In the genomic region with DNA sequence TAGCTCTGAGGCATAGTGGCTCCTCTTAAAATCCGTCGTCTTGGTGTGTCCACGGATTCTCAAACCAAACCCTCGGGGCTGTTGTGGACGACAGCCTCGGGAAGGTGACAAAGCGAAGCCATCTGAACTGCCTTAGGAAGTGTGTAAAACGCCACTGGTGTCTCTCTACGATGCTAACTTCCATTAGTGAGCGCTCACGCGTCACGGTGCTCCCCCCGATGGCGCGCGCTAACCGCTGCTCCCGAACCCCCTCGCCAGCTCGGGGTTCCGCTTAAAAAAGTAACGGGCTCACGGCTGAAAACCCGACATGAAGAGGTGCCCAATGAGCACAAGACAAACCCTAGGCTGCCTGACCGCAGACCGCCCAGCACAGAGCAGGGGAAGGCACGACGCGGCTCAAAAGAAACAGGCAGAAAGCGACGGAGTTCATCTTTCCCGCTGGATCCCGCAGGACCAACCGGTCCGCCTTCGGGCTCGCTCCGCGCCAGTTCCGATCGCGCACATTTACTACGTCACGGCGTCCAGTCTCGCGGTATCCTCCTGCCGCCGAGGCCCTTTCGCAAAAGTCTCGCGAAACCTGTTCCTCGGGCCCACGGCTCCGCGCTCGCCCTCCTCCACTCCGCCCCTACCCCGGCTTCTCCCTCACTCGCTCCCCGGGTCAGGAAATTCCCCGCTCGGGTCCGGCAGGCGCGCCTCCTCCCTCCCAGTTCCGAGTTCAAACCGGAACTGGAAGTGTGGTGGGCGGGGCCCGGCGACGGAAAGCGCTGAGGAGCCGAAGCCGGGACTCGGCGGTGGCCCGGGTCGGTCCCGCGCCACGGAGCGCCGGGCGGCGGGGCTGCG, we compare ENCODE assay signal across 7 mouse cellular contexts. TPM values are rescaled to one million over a fixed set of nuclear protein-coding genes. Genes with fewer than 3 reads are reported as not detected.
DNase-seq lines count a peak whose midpoint lies in the region; ATAC-seq and TF ChIP-seq lines count a peak whose summit lies in the region.

Gene Map3k7, plus strand, starts transcription at position 744 of the 840 bp plus-strand sequence.

- ATAC-seq in intestine, postnatal 0 days = peak; percentile 98
- ATAC-seq in midbrain, embryonic 12.5 days (ENCODE audit: low FRiP score, low read depth) = peak; percentile 96

- H3K4me2 ChIP-seq in intestine, postnatal 0 days (replicated peaks; ENCODE audit: low read depth) = peak within 1 kb of the TSS; percentile 88
- H3K4me2 ChIP-seq in midbrain, embryonic 12.5 days (replicated peaks) = peak within 1 kb of the TSS; percentile 79

- under 1% methylated on average over 88 of the region's 88 CpGs for WGBS in embryonic facial prominence, embryonic 10.5 days
- under 1% methylated on average over 88 of the region's 88 CpGs for WGBS in intestine, postnatal 0 days
- WGBS in midbrain, embryonic 12.5 days = under 1% methylated on average over 88 of the region's 88 CpGs
- WGBS in small intestine, adult 2 months = under 1% methylated on average over 88 of the region's 88 CpGs

- intact Hi-C loops in left cerebral cortex, postnatal 4 days (cut with DNase I) = no loop called here

- no peaks in the 10 kb centered on the region for H3K9me3 ChIP-seq in embryonic facial prominence, embryonic 10.5 days
- H3K9me3 ChIP-seq in intestine, postnatal 0 days (ENCODE audit: control insufficient read depth) = no peaks in the 10 kb centered on the region
- H3K9me3 ChIP-seq in midbrain, embryonic 12.5 days = no peaks in the 10 kb centered on the region

- peaks cover 23% of the 10 kb centered on the region for H3K4me1 ChIP-seq in embryonic facial prominence, embryonic 10.5 days
- H3K4me1 ChIP-seq in intestine, postnatal 0 days (replicated peaks; ENCODE audit: control insufficient read depth, insufficient read depth, low read length) = peaks cover 7% of the 10 kb centered on the region; the same call in 1 of the 2 replicates
- H3K4me1 ChIP-seq in midbrain, embryonic 12.5 days = peaks cover 21% of the 10 kb centered on the region
- 0 out of 2 replicates have a peak, but pooled peaks cover 2% of the 10 kb centered on the region for H3K4me1 ChIP-seq in small intestine, adult 2 months (ENCODE audit: control insufficient read depth, insufficient read depth, insufficient read length, low read length)

- H3K27ac ChIP-seq in embryonic facial prominence, embryonic 10.5 days (replicated peaks) = peak within 1 kb of the TSS; percentile 98
- H3K27ac ChIP-seq in intestine, postnatal 0 days (ENCODE audit: low read depth, low read length) = peak within 1 kb of the TSS; percentile 97
- peak within 1 kb of the TSS; percentile 97 for H3K27ac ChIP-seq in midbrain, embryonic 12.5 days (replicated peaks)
- peak within 1 kb of the TSS; percentile 97 for H3K27ac ChIP-seq in small intestine, adult 2 months (ENCODE audit: insufficient read depth, low read depth, low read length)

- no peaks in the 10 kb centered on the region for H3K36me3 ChIP-seq in embryonic facial prominence, embryonic 10.5 days (replicated peaks)
- H3K36me3 ChIP-seq in intestine, postnatal 0 days (ENCODE audit: control insufficient read depth, insufficient read depth) = no peaks in the 10 kb centered on the region
- no peaks in the 10 kb centered on the region for H3K36me3 ChIP-seq in midbrain, embryonic 12.5 days
- no peaks in the 10 kb centered on the region for H3K36me3 ChIP-seq in small intestine, adult 2 months (ENCODE audit: control insufficient read depth, insufficient read depth, low read length)

- H3K9ac ChIP-seq in intestine, postnatal 0 days (ENCODE audit: low read depth, low read length) = peak within 1 kb of the TSS; percentile 92
- H3K9ac ChIP-seq in midbrain, embryonic 12.5 days (replicated peaks) = peak within 1 kb of the TSS; percentile 87

- H3K4me3 ChIP-seq in embryonic facial prominence, embryonic 10.5 days = peak within 1 kb of the TSS; percentile 88
- H3K4me3 ChIP-seq in intestine, postnatal 0 days (ENCODE audit: low read depth, low read length) = peak within 1 kb of the TSS; percentile 88
- peak within 1 kb of the TSS; percentile 83 for H3K4me3 ChIP-seq in midbrain, embryonic 12.5 days
- H3K4me3 ChIP-seq in small intestine, adult 2 months (ENCODE audit: low read depth, low read length) = peak within 1 kb of the TSS; percentile 81

- peak; percentile 98 for DNase-seq in adrenal gland, postnatal 10 days
- peak; percentile 96 for DNase-seq in embryonic facial prominence, embryonic 10.5 days (ENCODE audit: low spot score)
- DNase-seq in gonadal fat pad, adult 2 months (ENCODE audit: low read depth) = peak; percentile 49
- peak; percentile 96 for DNase-seq in left cerebral cortex, postnatal 4 days

- no peak; the same call in none of the 2 replicates for TF ChIP-seq POLR2A in small intestine, adult 2 months (IDR thresholded peaks at IDR 0.05; ENCODE audit: low read depth, low read length)

- no peak for TF ChIP-seq CTCF in intestine, postnatal 0 days (IDR thresholded peaks at IDR 0.05; ENCODE audit: low read depth)
- TF ChIP-seq CTCF in small intestine, adult 2 months (IDR thresholded peaks at IDR 0.05; ENCODE audit: extremely low read depth, insufficient read length, insufficient replicate concordance, low read depth, low read length) = no peak

- H3K27me3 ChIP-seq in embryonic facial prominence, embryonic 10.5 days (replicated peaks; ENCODE audit: low read depth, poor library complexity, severe bottlenecking) = no peaks in the 10 kb centered on the region
- H3K27me3 ChIP-seq in intestine, postnatal 0 days (replicated peaks; ENCODE audit: control insufficient read depth, insufficient read depth, low read length) = no peaks in the 10 kb centered on the region
- no peaks in the 10 kb centered on the region for H3K27me3 ChIP-seq in midbrain, embryonic 12.5 days
- H3K27me3 ChIP-seq in small intestine, adult 2 months (ENCODE audit: control insufficient read depth, insufficient read depth, low read length) = no peaks in the 10 kb centered on the region

RNA-seq across cellular contexts. Expression of gene Map3k7, which starts in this region (rescaled TPM):
- 10 to 100 TPM; 36.6 to 43.3 TPM for total RNA-seq in adrenal gland, postnatal 10 days (2021)
- polyA plus RNA-seq in embryonic facial prominence, embryonic 10.5 days (2016; fragmentation: Nextera tagmentation; extraction: Ambion mirVana) = 44.3 and 48.8 TPM in 2 replicates
- polyA plus RNA-seq in gonadal fat pad, adult 2 months (2012; rRNA removed) = 35.8 and 37.1 TPM in 2 replicates
- polyA plus RNA-seq in intestine, postnatal 0 days (2015; fragmentation: Nextera tagmentation; extraction: Ambion mirVana) = 11.9 and 12.0 TPM in 2 replicates
- 10 to 100 TPM; 58.2 to 62.2 TPM for total RNA-seq in left cerebral cortex, postnatal 4 days (2021)
- polyA plus RNA-seq in midbrain, embryonic 12.5 days (2016; fragmentation: Nextera tagmentation; extraction: Ambion mirVana) = 47.3 and 52.3 TPM in 2 replicates
- polyA plus RNA-seq in small intestine, adult 2 months (2012; rRNA removed) = 9.7 and 26.0 TPM in 2 replicates

Comparison
In these comparisons a context has a peak if more than half of its experiments do, and no peak if none do; other contexts are left out.
1. Peak in every context shown above with its lines: DNase-seq, ATAC-seq, H3K4me3 ChIP-seq and H3K27ac ChIP-seq.